Mouse (Mus musculus) stomach, embryonic 15.5 days (tissue): ENCODE results near the gene Strn3. TPM values are rescaled to one million over a fixed set of nuclear protein-coding genes. Genes with fewer than 3 reads are reported as not detected.
"Not testable (repeated sequence)": the region's sequence is repeated elsewhere in the genome, so short reads cannot be mapped to it uniquely, and the experiment has no call there.

Experiments used
- ATAC-seq: fragments of 200-750 bp; cut with Nextera tagmentation; 2 replicates; pipeline ENCODE4 v1.8.0; 2017; ENCODE audit warnings: low read depth, moderate number of reproducible peaks, moderate TSS enrichment; ENCODE audit not compliant: insufficient read depth, low FRiP score
- H3K27ac ChIP-seq: fragments of 300-500 bp; sonication (generic); 2 replicates; pipeline ENCODE4 v1.5.1; 2015; ENCODE audit warnings: mild to moderate bottlenecking, inconsistent platforms
- H3K27me3 ChIP-seq: fragments of 300-500 bp; sonication (generic); replicated peaks from 2 replicates; pipeline ENCODE4 v1.6.1; 2015; ENCODE audit warnings: inconsistent platforms
- H3K36me3 ChIP-seq: fragments of 300-500 bp; sonication (generic); 2 replicates; pipeline ENCODE4 v1.6.1; 2015; ENCODE audit warnings: inconsistent platforms
- H3K4me1 ChIP-seq: fragments of 300-500 bp; sonication (generic); 2 replicates; pipeline ENCODE4 v1.6.1; 2015; ENCODE audit warnings: inconsistent platforms
- H3K4me2 ChIP-seq: fragments of 300-500 bp; sonication (generic); 2 replicates; pipeline ENCODE4 v1.6.1; 2015; ENCODE audit warnings: mild to moderate bottlenecking, inconsistent platforms
- H3K4me3 ChIP-seq: fragments of 300-500 bp; sonication (generic); replicated peaks from 2 replicates; pipeline ENCODE4 v1.5.1; 2015; ENCODE audit warnings: inconsistent platforms
- H3K9ac ChIP-seq: fragments of 300-500 bp; sonication (generic); 2 replicates; pipeline ENCODE4 v1.6.1; 2015; ENCODE audit warnings: inconsistent platforms
- H3K9me3 ChIP-seq: fragments of 300-500 bp; sonication (generic); 2 replicates; pipeline ENCODE4 v1.6.1; 2016; ENCODE audit warnings: inconsistent platforms
- WGBS: fragments of 180-500 bp; shearing (Covaris S2); methylation state at CpG from one replicate; pipeline ENCODE4 v1.1.7; 2015; 5-methylcytosine and 5-hydroxymethylcytosine counted together
- polyA plus RNA-seq: library from polyadenylated mRNA; unstranded; fragments of >200 nt; fragmentation: Nextera tagmentation; extraction: Ambion mirVana; gene quantifications from 2 replicates; pipeline ENCODE4 v1.2.1, GENCODE M21; 2015

The Strn3 gene
- polyA plus RNA-seq, 1 experiment from 2014 or later: 40.6 TPM

GRCm38 (mm10) chr12:51593229-51594029, 98.3 kb downstream of the Strn3 start, which contains the start of gene Coch:
Coch (plus strand) TSS chr12:51593341.
- H3K9ac ChIP-seq: peak within 1 kb of the TSS; percentile 22
- peak within 1 kb of the TSS; percentile 99 for H3K4me2 ChIP-seq
- H3K27me3 ChIP-seq: peaks cover 38% of the 10 kb centered on the region
- peak within 1 kb of the TSS; percentile 57 for H3K4me3 ChIP-seq
- WGBS: under 1% methylated on average over 75 of the region's 79 CpGs
- no peak within 1 kb of the TSS for H3K27ac ChIP-seq
- peaks cover 13% of the 10 kb centered on the region for H3K4me1 ChIP-seq
- H3K36me3 ChIP-seq: no peaks in the 10 kb centered on the region
- no peaks in the 10 kb centered on the region for H3K9me3 ChIP-seq
- peak; percentile 39; the same call in 1 of the 2 replicates for ATAC-seq

GRCm38 (mm10) chr12:51592888-51593228, 98.8 kb downstream of the Strn3 start:
- Histone ChIP-seq H3K4me1 (peaks cover 13% of the 10 kb centered on the region), H3K27ac (no peak overlapping the region), H3K9me3 (no peaks in the 10 kb centered on the region), H3K9ac (no peak overlapping the region), H3K27me3 (peaks cover 38% of the 10 kb centered on the region), H3K36me3 (no peaks in the 10 kb centered on the region), H3K4me3 (peak overlapping the region; percentile 57), H3K4me2 (peak overlapping the region; percentile 99)
- ATAC-seq: no peak
- under 1% methylated on average over 20 of the region's 21 CpGs for WGBS

DNA sequence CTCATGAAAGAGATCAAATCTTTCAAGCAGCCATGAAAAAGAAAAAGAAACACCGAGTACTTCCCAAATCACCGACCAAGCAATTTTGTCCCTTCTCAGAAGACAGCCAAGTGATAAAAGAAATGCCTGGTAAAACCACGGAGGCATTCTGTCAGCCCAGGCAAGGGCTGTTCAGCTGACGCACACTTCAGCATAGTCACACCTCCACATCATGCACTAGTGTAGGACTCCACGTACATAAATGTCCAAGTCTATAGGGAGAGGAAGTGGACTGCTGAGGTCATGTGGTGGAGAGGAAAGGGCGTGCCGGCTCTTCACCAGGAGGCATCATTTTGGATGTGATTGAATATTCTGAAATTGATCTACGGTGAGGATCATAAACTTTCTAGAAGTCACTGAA, 99.8 kb downstream of the Strn3 start:
- Histone ChIP-seq H3K36me3 (no peaks in the 10 kb centered on the region), H3K9ac (no peak overlapping the region), H3K4me3 (no peak overlapping the region), H3K4me1 (peaks cover 13% of the 10 kb centered on the region), H3K27ac (no peak overlapping the region), H3K4me2 (no peak overlapping the region), H3K27me3 (peaks cover 38% of the 10 kb centered on the region), H3K9me3 (no peaks in the 10 kb centered on the region)
- WGBS: 69% methylated on average over 8 of the region's 8 CpGs
- ATAC-seq: no peak

DNA sequence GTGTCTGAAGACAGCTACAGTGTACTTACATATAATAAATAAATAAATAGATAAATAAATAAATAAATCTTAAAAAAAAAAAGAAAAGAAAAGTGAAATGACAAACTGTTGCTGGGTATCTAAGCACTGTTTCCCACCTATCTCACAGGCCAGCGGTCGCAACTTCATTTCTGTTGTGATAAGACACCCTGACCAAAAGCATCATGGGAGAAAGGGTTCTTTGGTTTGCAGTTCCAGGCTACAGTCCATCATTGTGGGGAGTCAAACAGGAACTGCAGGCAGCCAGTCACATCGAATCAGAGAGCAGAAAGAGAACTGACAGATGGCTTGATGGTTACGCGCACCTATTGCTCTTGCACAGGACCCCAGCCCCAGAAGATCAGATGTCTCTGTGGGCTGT, 102.4 kb downstream of the Strn3 start:
- no peaks in the 10 kb centered on the region for H3K36me3 ChIP-seq
- peaks cover 13% of the 10 kb centered on the region for H3K4me1 ChIP-seq
- H3K4me2 ChIP-seq: no peak overlapping the region
- ATAC-seq: no peak
- 87% methylated on average over 5 of the region's 5 CpGs for WGBS
- no peak overlapping the region for H3K9ac ChIP-seq
- no peak overlapping the region for H3K27ac ChIP-seq
- peaks cover 29% of the 10 kb centered on the region for H3K27me3 ChIP-seq
- no peaks in the 10 kb centered on the region for H3K9me3 ChIP-seq
- H3K4me3 ChIP-seq: no peak overlapping the region

- not testable (repeated sequence) for ATAC-seq, H3K4me3 ChIP-seq, H3K9me3 ChIP-seq, H3K4me2 ChIP-seq, H3K27me3 ChIP-seq, H3K4me1 ChIP-seq, H3K27ac ChIP-seq, H3K36me3 ChIP-seq, H3K9ac ChIP-seq
- WGBS: 90% methylated on average over 2 of the region's 2 CpGs
Observed at GRCm38 (mm10) chr12:51577816-51578215, 113.9 kb downstream of the Strn3 start.

DNA sequence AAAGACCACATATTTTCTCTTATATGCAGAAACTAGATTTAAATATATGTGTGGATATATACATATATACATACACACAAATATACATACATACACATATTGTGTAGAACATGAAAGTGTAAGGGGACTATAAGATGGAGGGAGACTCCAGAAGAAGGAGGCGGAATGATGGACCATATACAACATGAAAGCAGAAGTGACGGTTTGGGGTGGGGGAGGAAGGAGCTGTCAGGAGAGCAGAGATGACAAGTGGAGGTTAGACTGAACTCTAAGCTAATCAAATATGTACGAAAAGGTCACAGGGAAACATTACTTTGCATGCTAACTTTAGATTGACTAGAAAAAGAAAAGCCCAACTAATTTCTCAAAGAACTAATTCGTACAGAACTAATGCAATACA, 119.0 kb downstream of the Strn3 start:
- Histone ChIP-seq H3K27ac (no peak overlapping the region), H3K9ac (no peak overlapping the region), H3K4me1 (no peaks in the 10 kb centered on the region), H3K9me3 (no peaks in the 10 kb centered on the region), H3K36me3 (no peaks in the 10 kb centered on the region), H3K27me3 (no peaks in the 10 kb centered on the region), H3K4me2 (no peak overlapping the region), H3K4me3 (no peak overlapping the region)
- no peak for ATAC-seq
- WGBS: 70% methylated on average over 4 of the region's 4 CpGs

DNA sequence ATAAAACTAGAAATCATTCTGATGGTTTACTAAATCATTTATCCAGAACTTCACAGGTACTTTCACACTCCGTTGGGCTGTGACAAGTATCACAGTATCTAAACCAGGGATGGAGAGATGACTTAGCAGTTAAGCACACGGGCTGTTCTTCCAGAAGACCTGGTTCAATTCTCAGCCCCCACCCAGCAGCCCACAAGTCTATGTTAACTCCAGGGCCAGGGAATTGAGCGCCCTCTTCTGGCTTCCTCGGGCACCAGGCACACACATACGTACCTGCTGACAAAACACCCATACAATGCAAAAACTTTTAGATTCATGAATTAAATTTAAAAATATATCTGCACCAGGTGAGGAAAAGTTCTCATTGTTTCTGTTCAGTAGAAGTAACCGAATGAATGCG, 121.8 kb downstream of the Strn3 start:
- Histone ChIP-seq H3K27me3 (no peaks in the 10 kb centered on the region), H3K9me3 (no peaks in the 10 kb centered on the region), H3K27ac (no peak overlapping the region), H3K4me1 (no peaks in the 10 kb centered on the region), H3K4me2 (no peak overlapping the region), H3K9ac (no peak overlapping the region), H3K4me3 (no peak overlapping the region), H3K36me3 (no peaks in the 10 kb centered on the region)
- ATAC-seq: no peak
- WGBS: 68% methylated on average over 7 of the region's 7 CpGs

DNA sequence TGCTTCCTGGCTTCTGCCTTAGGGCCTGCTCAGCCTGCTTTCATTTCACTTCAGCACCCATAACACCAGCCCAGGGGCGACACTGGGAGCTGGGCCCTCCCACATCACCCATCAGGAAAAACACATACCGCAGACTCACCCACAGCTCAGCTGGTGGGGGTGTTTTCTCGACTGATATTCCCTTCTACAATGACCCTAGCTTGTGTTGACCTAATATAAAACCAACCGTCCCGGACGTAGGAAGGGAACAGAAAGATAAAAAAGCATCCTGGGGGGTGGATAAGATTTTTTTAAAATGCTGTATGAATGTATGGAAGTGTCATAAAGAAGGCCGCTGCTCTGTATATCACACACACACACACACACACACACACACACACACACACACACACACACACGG, 122.2 kb downstream of the Strn3 start:
- no peaks in the 10 kb centered on the region for H3K9me3 ChIP-seq
- no peaks in the 10 kb centered on the region for H3K4me1 ChIP-seq
- no peak overlapping the region for H3K4me2 ChIP-seq
- 84% methylated on average over 8 of the region's 8 CpGs for WGBS
- no peak overlapping the region for H3K9ac ChIP-seq
- H3K27ac ChIP-seq: no peak overlapping the region
- no peaks in the 10 kb centered on the region for H3K36me3 ChIP-seq
- no peak overlapping the region for H3K4me3 ChIP-seq
- no peaks in the 10 kb centered on the region for H3K27me3 ChIP-seq
- ATAC-seq: no peak

DNA sequence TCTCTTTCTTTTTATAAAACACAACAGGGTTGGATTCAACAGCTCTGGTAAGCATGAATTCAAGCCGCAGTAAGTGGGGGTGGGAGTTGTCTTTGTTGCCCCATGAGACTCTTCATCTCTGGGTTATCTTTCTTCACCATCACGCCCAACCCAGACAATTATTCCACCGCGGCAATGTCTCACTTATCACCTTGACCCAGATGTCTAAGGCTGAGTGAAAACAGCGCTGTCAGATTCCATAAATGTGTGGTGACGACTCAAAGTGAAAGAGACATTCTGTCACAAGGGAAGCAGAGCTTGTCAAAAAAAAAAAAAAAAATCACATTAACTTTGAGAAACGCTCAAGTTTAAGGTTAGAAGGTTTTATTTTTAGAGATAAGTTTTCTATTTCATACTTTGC, 124.5 kb downstream of the Strn3 start:
- no peak overlapping the region for H3K9ac ChIP-seq
- no peak for ATAC-seq
- no peak overlapping the region for H3K27ac ChIP-seq
- WGBS: 69% methylated on average over 7 of the region's 7 CpGs
- no peaks in the 10 kb centered on the region for H3K4me1 ChIP-seq
- no peak overlapping the region for H3K4me3 ChIP-seq
- no peaks in the 10 kb centered on the region for H3K27me3 ChIP-seq
- H3K4me2 ChIP-seq: no peak overlapping the region
- H3K36me3 ChIP-seq: no peaks in the 10 kb centered on the region
- no peaks in the 10 kb centered on the region for H3K9me3 ChIP-seq

DNA sequence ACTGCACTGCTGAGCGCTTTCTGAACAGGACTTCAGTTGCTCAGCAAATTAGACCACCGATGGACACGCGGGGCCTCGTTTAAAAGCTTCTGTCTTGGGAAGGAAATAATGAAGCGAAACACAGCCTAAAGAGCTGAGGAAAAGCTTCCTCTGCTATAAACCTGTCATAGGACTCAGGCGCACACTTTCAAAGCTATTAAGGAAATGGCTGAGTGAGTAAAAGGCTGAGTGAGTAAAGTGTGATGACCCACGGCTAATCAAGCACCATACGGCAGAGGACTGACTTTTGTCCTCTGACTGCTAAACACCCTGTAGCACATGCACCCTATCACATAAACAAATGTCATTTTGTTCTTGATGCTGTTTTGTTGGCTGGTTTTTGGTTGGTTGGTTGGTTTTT, 130.3 kb downstream of the Strn3 start:
- no peak overlapping the region for H3K9ac ChIP-seq
- no peaks in the 10 kb centered on the region for H3K4me1 ChIP-seq
- WGBS: 60% methylated on average over 9 of the region's 9 CpGs
- H3K36me3 ChIP-seq: no peaks in the 10 kb centered on the region
- H3K9me3 ChIP-seq: no peaks in the 10 kb centered on the region
- H3K4me3 ChIP-seq: no peak overlapping the region
- ATAC-seq: no peak
- H3K27ac ChIP-seq: no peak overlapping the region
- H3K27me3 ChIP-seq: no peaks in the 10 kb centered on the region
- H3K4me2 ChIP-seq: no peak overlapping the region
